Comparison of ENCODE assay signal across 18 mouse cellular contexts in genomic region chr3:100365354-100365945, GRCm38 (mm10).
DNase-seq lines count a peak whose midpoint lies in the region; ATAC-seq and TF ChIP-seq lines count a peak whose summit lies in the region.
"Had no signal": no experiment of that assay in that cellular context is flagged by ENCODE, and none has a peak within 500 bp of the region (broad histone marks: within the 10 kb centered on the region; RNA-seq: fewer than 3 reads in every experiment).

No protein-coding gene starts in this region.

- 62% methylated on average over 3 of the region's 3 CpGs for WGBS in kidney, adult 2 months
- 51% methylated on average over 3 of the region's 3 CpGs for WGBS in kidney, embryonic 16.5 days
- WGBS in midbrain, embryonic 16.5 days = 94% methylated on average over 3 of the region's 3 CpGs

- H3K27ac ChIP-seq in kidney, adult 2 months (ENCODE audit: insufficient read depth, low read depth, low read length) = no peak overlapping the region
- H3K27ac ChIP-seq in kidney, embryonic 16.5 days (ENCODE audit: low read length) = no peak overlapping the region
- no peak overlapping the region for H3K27ac ChIP-seq in midbrain, embryonic 16.5 days (ENCODE audit: low read length)
- H3K27ac ChIP-seq: forebrain, embryonic 12.5 days; hindbrain, embryonic 10.5 days; midbrain, embryonic 13.5 days; neural tube, embryonic 13.5 days had no signal

- H3K4me1 ChIP-seq in kidney, adult 2 months (ENCODE audit: control insufficient read depth, insufficient read depth, low read length) = peaks cover 13% of the 10 kb centered on the region
- peaks cover 14% of the 10 kb centered on the region for H3K4me1 ChIP-seq in kidney, embryonic 16.5 days (ENCODE audit: insufficient read depth, low read length)
- no peaks in the 10 kb centered on the region for H3K4me1 ChIP-seq in midbrain, embryonic 16.5 days (ENCODE audit: control insufficient read depth, insufficient read depth, low read length)
- H3K4me1 ChIP-seq: forebrain, embryonic 12.5 days; hindbrain, embryonic 10.5 days; midbrain, embryonic 13.5 days; neural tube, embryonic 13.5 days had no signal

- no peaks in the 10 kb centered on the region for H3K36me3 ChIP-seq in kidney, adult 2 months (ENCODE audit: control insufficient read depth, insufficient read depth, low read length)
- no peaks in the 10 kb centered on the region for H3K36me3 ChIP-seq in kidney, embryonic 16.5 days (ENCODE audit: insufficient read depth, low read length)
- no peaks in the 10 kb centered on the region for H3K36me3 ChIP-seq in midbrain, embryonic 16.5 days (ENCODE audit: control insufficient read depth, insufficient read depth, low read length)
- H3K36me3 ChIP-seq: forebrain, embryonic 12.5 days; hindbrain, embryonic 10.5 days; midbrain, embryonic 13.5 days; neural tube, embryonic 13.5 days had no signal

- no peaks in the 10 kb centered on the region for H3K9me3 ChIP-seq in kidney, embryonic 16.5 days (ENCODE audit: low read length)
- H3K9me3 ChIP-seq in midbrain, embryonic 16.5 days (replicated peaks; ENCODE audit: control insufficient read depth, low read length, poor library complexity, severe bottlenecking) = no peaks in the 10 kb centered on the region
- H3K9me3 ChIP-seq: forebrain, embryonic 12.5 days; hindbrain, embryonic 10.5 days; midbrain, embryonic 13.5 days; neural tube, embryonic 13.5 days had no signal

- TF ChIP-seq POLR2A in kidney, adult 2 months (IDR thresholded peaks at IDR 0.05; ENCODE audit: low read depth, low read length) = no peak

- peak; percentile 29 for DNase-seq in kidney, adult 2 months
- DNase-seq in lung, adult 18-20 months = peak; percentile 12 to 14
- DNase-seq in lung, postnatal 4 days = no peak
- DNase-seq in forelimb bud, embryonic 11.5 days (ENCODE audit: low read depth, low spot score) = peak; percentile 16
- no peak for DNase-seq in spleen, postnatal 14 days (ENCODE audit: low spot score in 2 of 2)
- DNase-seq: B cell, adult 2 months; cerebellum, adult 8-10 months; gastrocnemius, postnatal 36 days; lung, embryonic 14.5 days; spleen, adult 18-20 months; thymus, postnatal 4 days had no signal

- no peak for TF ChIP-seq CTCF in kidney, adult 2 months (conservative IDR thresholded peaks at IDR 0.05; ENCODE audit: insufficient read depth, insufficient read length, low read depth, low read length)

- ATAC-seq in kidney, embryonic 16.5 days (ENCODE audit: low FRiP score, low TSS enrichment) = no peak; the same call in 1 of the 2 replicates
- peak; percentile 54; the same call in 1 of the 2 replicates for ATAC-seq in megakaryocyte progenitor cell, adult 5-6 weeks (replicated peaks; ENCODE audit: poor library complexity)
- no peak for ATAC-seq in midbrain, embryonic 16.5 days
- ATAC-seq: midbrain, embryonic 13.5 days had no signal

- no peak overlapping the region for H3K4me3 ChIP-seq in kidney, adult 2 months (ENCODE audit: insufficient read depth, low read depth, low read length)
- H3K4me3 ChIP-seq in kidney, embryonic 16.5 days (ENCODE audit: low read length) = no peak overlapping the region
- H3K4me3 ChIP-seq in midbrain, embryonic 16.5 days (ENCODE audit: low read depth, low read length) = no peak overlapping the region
- H3K4me3 ChIP-seq: forebrain, embryonic 12.5 days; hindbrain, embryonic 10.5 days; midbrain, embryonic 13.5 days; neural tube, embryonic 13.5 days had no signal

- H3K9ac ChIP-seq in kidney, embryonic 16.5 days (replicated peaks; ENCODE audit: low read length) = no peak overlapping the region
- H3K9ac ChIP-seq in midbrain, embryonic 16.5 days (ENCODE audit: low read depth, low read length) = no peak overlapping the region
- H3K9ac ChIP-seq: forebrain, embryonic 12.5 days; lung, embryonic 14.5 days; midbrain, embryonic 13.5 days; neural tube, embryonic 13.5 days had no signal

- no peaks in the 10 kb centered on the region for H3K27me3 ChIP-seq in kidney, adult 2 months (replicated peaks; ENCODE audit: control insufficient read depth, insufficient read depth, low read length)
- no peaks in the 10 kb centered on the region for H3K27me3 ChIP-seq in kidney, embryonic 16.5 days (ENCODE audit: insufficient read depth, low read length)
- H3K27me3 ChIP-seq in midbrain, embryonic 16.5 days (ENCODE audit: control insufficient read depth, insufficient read depth, low read depth, low read length) = no peaks in the 10 kb centered on the region
- H3K27me3 ChIP-seq: forebrain, embryonic 12.5 days; midbrain, embryonic 13.5 days; neural tube, embryonic 13.5 days had no signal

- H3K4me2 ChIP-seq in kidney, embryonic 16.5 days (replicated peaks; ENCODE audit: low read depth, low read length) = no peak overlapping the region
- no peak overlapping the region for H3K4me2 ChIP-seq in midbrain, embryonic 16.5 days (ENCODE audit: low read length)
- H3K4me2 ChIP-seq: forebrain, embryonic 12.5 days; lung, embryonic 14.5 days; midbrain, embryonic 13.5 days; neural tube, embryonic 13.5 days had no signal

Comparison
In these comparisons a context has a peak if more than half of its experiments do, and no peak if none do; other contexts are left out.
1. DNase-seq: peak in kidney, adult 2 months (single experiment), lung, adult 18-20 months (2 of 2) and forelimb bud, embryonic 11.5 days (single experiment); none in lung, postnatal 4 days (0 of 2) and spleen, postnatal 14 days (0 of 2).